ENCODE assay signal across 11 mouse cellular contexts in genomic region chr3:138306290-138306683, GRCm38 (mm10). TPM values are rescaled to one million over a fixed set of nuclear protein-coding genes. Genes with fewer than 3 reads are reported as not detected.
DNase-seq lines count a peak whose midpoint lies in the region; ATAC-seq and TF ChIP-seq lines count a peak whose summit lies in the region.
"Had no signal": no experiment of that assay in that cellular context is flagged by ENCODE, and none has a peak within 500 bp of the region (broad histone marks: within the 10 kb centered on the region; RNA-seq: fewer than 3 reads in every experiment).

No protein-coding gene starts in this region.

- H3K27me3 ChIP-seq in heart, embryonic 13.5 days (replicated peaks): no peaks in the 10 kb centered on the region
- no peaks in the 10 kb centered on the region for H3K27me3 ChIP-seq in heart, adult 2 months (ENCODE audit: control insufficient read depth, insufficient read depth, low read length)
- H3K27me3 ChIP-seq in lung, postnatal 0 days (replicated peaks; ENCODE audit: insufficient read depth, low read length): no peaks in the 10 kb centered on the region
- no peaks in the 10 kb centered on the region for H3K27me3 ChIP-seq in liver, embryonic 14.5 days (ENCODE audit: control insufficient read depth, insufficient read depth, low read length)
- H3K27me3 ChIP-seq in stomach, postnatal 0 days (ENCODE audit: control insufficient read depth, insufficient read depth, low read length): no peaks in the 10 kb centered on the region
- H3K27me3 ChIP-seq: megakaryocyte, embryonic 14.5 days had no signal

- peaks cover 29% of the 10 kb centered on the region for H3K4me1 ChIP-seq in heart, embryonic 13.5 days
- peaks cover 10% of the 10 kb centered on the region for H3K4me1 ChIP-seq in heart, adult 2 months (ENCODE audit: control insufficient read depth, insufficient read depth, low read length)
- H3K4me1 ChIP-seq in lung, postnatal 0 days (ENCODE audit: insufficient read depth, low read depth, low read length): peaks cover 7% of the 10 kb centered on the region
- peaks cover 0 to 10% of the 10 kb centered on the region in 2 experiments; a peak in 2 of 4 replicates for H3K4me1 ChIP-seq in liver, embryonic 14.5 days (replicated peaks; ENCODE audit: control insufficient read depth in 2 of 2, insufficient read depth in 2 of 2, low read length in 1 of 2)
- H3K4me1 ChIP-seq in stomach, postnatal 0 days (replicated peaks; ENCODE audit: control insufficient read depth, insufficient read depth): no peaks in the 10 kb centered on the region
- H3K4me1 ChIP-seq: megakaryocyte, embryonic 14.5 days had no signal

- TF ChIP-seq CTCF in heart, adult 2 months (IDR thresholded peaks at IDR 0.05): no peak
- no peak for TF ChIP-seq CTCF in lung, postnatal 0 days (IDR thresholded peaks at IDR 0.05)
- no peak for TF ChIP-seq CTCF in liver, embryonic 14.5 days (IDR thresholded peaks at IDR 0.05; ENCODE audit: low read depth)
- TF ChIP-seq CTCF in stomach, postnatal 0 days (IDR thresholded peaks at IDR 0.05; ENCODE audit: low read depth): no peak

- H3K27ac ChIP-seq in heart, embryonic 13.5 days (replicated peaks): no peak overlapping the region; the same call in 1 of the 2 replicates
- no peak overlapping the region for H3K27ac ChIP-seq in heart, adult 2 months
- H3K27ac ChIP-seq in lung, postnatal 0 days (ENCODE audit: low read length): no peak overlapping the region
- H3K27ac ChIP-seq in liver, embryonic 14.5 days: no peak overlapping the region
- H3K27ac ChIP-seq in stomach, postnatal 0 days (replicated peaks): no peak overlapping the region

- 0 out of 2 replicates have a peak overlapping the region, but pooled peaks have one; percentile 10 for H3K9ac ChIP-seq in heart, embryonic 13.5 days
- H3K9ac ChIP-seq in heart, adult 2 months (ENCODE audit: low read depth, low read length): no peak overlapping the region
- no peak overlapping the region for H3K9ac ChIP-seq in lung, postnatal 0 days (replicated peaks; ENCODE audit: low read depth)
- no peak overlapping the region for H3K9ac ChIP-seq in liver, embryonic 14.5 days (replicated peaks)
- no peak overlapping the region for H3K9ac ChIP-seq in stomach, postnatal 0 days (ENCODE audit: low read length)

- H3K36me3 ChIP-seq in heart, embryonic 13.5 days: no peaks in the 10 kb centered on the region
- H3K36me3 ChIP-seq in heart, adult 2 months (ENCODE audit: control insufficient read depth, insufficient read depth, low read length): no peaks in the 10 kb centered on the region
- H3K36me3 ChIP-seq in lung, postnatal 0 days (ENCODE audit: insufficient read depth, low read length): no peaks in the 10 kb centered on the region
- no peaks in the 10 kb centered on the region for H3K36me3 ChIP-seq in liver, embryonic 14.5 days (replicated peaks; ENCODE audit: control insufficient read depth, insufficient read depth, low read depth)
- H3K36me3 ChIP-seq in stomach, postnatal 0 days (ENCODE audit: control insufficient read depth, insufficient read depth, low read length): no peaks in the 10 kb centered on the region

- TF ChIP-seq POLR2A in heart, adult 2 months (IDR thresholded peaks at IDR 0.05; ENCODE audit: insufficient read depth, low read depth, low read length): no peak

- no peak for ATAC-seq in heart, embryonic 13.5 days (ENCODE audit: extremely low read depth, insufficient number of reproducible peaks, low FRiP score, low TSS enrichment)
- ATAC-seq in lung, postnatal 0 days: peak; percentile 34; the same call in 1 of the 2 replicates
- no peak for ATAC-seq in liver, embryonic 14.5 days (ENCODE audit: insufficient read depth)
- peak; percentile 43 for ATAC-seq in stomach, postnatal 0 days (ENCODE audit: low FRiP score, low TSS enrichment)

- DNase-seq in heart, adult 2 months: no peak
- peak; percentile 43 for DNase-seq in lung, postnatal 0 days (ENCODE audit: low spot score)
- DNase-seq in lung, postnatal 25 days (ENCODE audit: low spot score): no peak
- peak in 1 of 3 experiments; percentile 1 for DNase-seq in liver, embryonic 14.5 days (ENCODE audit: low read depth in 3 of 3, low spot score in 3 of 3)
- DNase-seq in stomach, postnatal 0 days (ENCODE audit: low spot score): peak; percentile 27
- no peak for DNase-seq in B cell, adult 2 months
- no peak for DNase-seq in left cerebral cortex, postnatal 14 days (ENCODE audit: low spot score in 2 of 2)
- DNase-seq: gastrocnemius, postnatal 25 days; layer of hippocampus, postnatal 36 days had no signal

- H3K9me3 ChIP-seq in heart, embryonic 13.5 days: no peaks in the 10 kb centered on the region
- H3K9me3 ChIP-seq in lung, postnatal 0 days (ENCODE audit: low read length): no peaks in the 10 kb centered on the region
- H3K9me3 ChIP-seq in liver, embryonic 14.5 days (ENCODE audit: control insufficient read depth, low read length): no peaks in the 10 kb centered on the region
- H3K9me3 ChIP-seq in stomach, postnatal 0 days (ENCODE audit: control insufficient read depth, low read length): no peaks in the 10 kb centered on the region

- no peaks in the 10 kb centered on the region for H3K79me2 ChIP-seq in heart, adult 2 months (replicated peaks; ENCODE audit: control insufficient read depth, insufficient read depth, low read length)

- WGBS in heart, embryonic 13.5 days: 42% methylated on average over 8 of the region's 8 CpGs
- WGBS in heart, adult 2 months: 58% methylated on average over 8 of the region's 8 CpGs
- WGBS in lung, postnatal 0 days: 13% methylated on average over 8 of the region's 8 CpGs
- WGBS in liver, embryonic 14.5 days (ENCODE audit: insufficient replicate concordance): 52% methylated on average over 8 of the region's 8 CpGs
- WGBS in stomach, postnatal 0 days: 9% methylated on average over 8 of the region's 8 CpGs

- H3K4me2 ChIP-seq in heart, embryonic 13.5 days: peak overlapping the region; percentile 31
- H3K4me2 ChIP-seq in lung, postnatal 0 days (replicated peaks; ENCODE audit: low read depth, low read length): no peak overlapping the region
- H3K4me2 ChIP-seq in liver, embryonic 14.5 days (ENCODE audit: low read depth): 0 out of 2 replicates have a peak overlapping the region, but pooled peaks have one; percentile 6
- H3K4me2 ChIP-seq in stomach, postnatal 0 days (replicated peaks; ENCODE audit: low read depth): peak overlapping the region; percentile 25; the same call in 1 of the 2 replicates

- no peak overlapping the region for H3K4me3 ChIP-seq in heart, embryonic 13.5 days
- H3K4me3 ChIP-seq in heart, adult 2 months: no peak overlapping the region
- H3K4me3 ChIP-seq in lung, postnatal 0 days (ENCODE audit: low read depth, low read length): no peak overlapping the region
- H3K4me3 ChIP-seq in liver, embryonic 14.5 days (ENCODE audit: insufficient read depth in 1 of 2, low read depth in 2 of 2, low read length in 2 of 2): no peak overlapping the region
- H3K4me3 ChIP-seq in stomach, postnatal 0 days (ENCODE audit: low read depth, low read length): no peak overlapping the region
- H3K4me3 ChIP-seq: megakaryocyte, embryonic 14.5 days had no signal

- TF ChIP-seq EP300 in heart, adult 2 months (IDR thresholded peaks at IDR 0.05; ENCODE audit: insufficient read depth, low read depth, low read length): no peak
- TF ChIP-seq EP300 in lung, postnatal 0 days (IDR thresholded peaks at IDR 0.05): peak; percentile 8; the same call in 1 of the 2 replicates
- TF ChIP-seq EP300 in liver, embryonic 14.5 days (IDR thresholded peaks at IDR 0.05; ENCODE audit: low read depth): no peak
- no peak for TF ChIP-seq EP300 in stomach, postnatal 0 days (optimal IDR thresholded peaks at IDR 0.05)

- intact Hi-C loops in heart, adult 2 months (cut with DNase I): no loop called here
- intact Hi-C loops in left cerebral cortex, postnatal 14 days (cut with DNase I): no loop called here

RNA-seq across cellular contexts. Expression of gene Adh6a, which starts 6.8 kb away (rescaled TPM):
- 0.08 TPM in 1 of 2 replicates, not detected in the other for polyA plus RNA-seq in heart, embryonic 13.5 days (2015; fragmentation: Nextera tagmentation; extraction: Ambion mirVana)
- not detected for total RNA-seq in heart, adult 2 months (2021)
- not detected in 2 replicates for polyA plus RNA-seq in heart, adult 2 months (2012; rRNA removed)
- polyA plus RNA-seq in lung, postnatal 0 days (2015; fragmentation: Nextera tagmentation; extraction: Ambion mirVana): 0.20 TPM in 1 of 2 replicates, not detected in the other
- not detected in 2 replicates for polyA plus RNA-seq in liver, embryonic 14.5 days (2012; rRNA removed)
- polyA plus RNA-seq in liver, embryonic 14.5 days (2014; fragmentation: Nextera tagmentation; extraction: Ambion mirVana): not detected in 2 replicates
- 32.6 and 47.0 TPM in 2 replicates for polyA plus RNA-seq in stomach, postnatal 0 days (2015; fragmentation: Nextera tagmentation; extraction: Ambion mirVana)
- not detected for total RNA-seq in left cerebral cortex, postnatal 14 days (2021)
- total RNA-seq: gastrocnemius, postnatal 25 days; layer of hippocampus, postnatal 36 days had no signal

RNA-seq across cellular contexts. Expression of gene Adh6b, which starts 35.3 kb away (rescaled TPM):
- 3.3 and 3.6 TPM in 2 replicates for polyA plus RNA-seq in heart, embryonic 13.5 days (2015; fragmentation: Nextera tagmentation; extraction: Ambion mirVana)
- 1 to 10 TPM; 1.4 to 2.0 TPM for total RNA-seq in heart, adult 2 months (2021)
- polyA plus RNA-seq in heart, adult 2 months (2012; rRNA removed): 0.18 and 0.44 TPM in 2 replicates
- polyA plus RNA-seq in lung, postnatal 0 days (2015; fragmentation: Nextera tagmentation; extraction: Ambion mirVana): 0.07 TPM in 1 of 2 replicates, not detected in the other
- 0.12 and 0.13 TPM in 2 replicates for polyA plus RNA-seq in liver, embryonic 14.5 days (2012; rRNA removed)
- polyA plus RNA-seq in liver, embryonic 14.5 days (2014; fragmentation: Nextera tagmentation; extraction: Ambion mirVana): 0.53 and 0.76 TPM in 2 replicates
- 0.74 and 0.79 TPM in 2 replicates for polyA plus RNA-seq in stomach, postnatal 0 days (2015; fragmentation: Nextera tagmentation; extraction: Ambion mirVana)
- total RNA-seq in left cerebral cortex, postnatal 14 days (2021): under 1 TPM in 1 of 2 experiments, not detected in 1; 0.25 TPM
- total RNA-seq: gastrocnemius, postnatal 25 days; layer of hippocampus, postnatal 36 days had no signal

RNA-seq across cellular contexts. Expression of gene Adh1, which starts 45.5 kb away (rescaled TPM):
- 13.5 and 13.6 TPM in 2 replicates for polyA plus RNA-seq in heart, embryonic 13.5 days (2015; fragmentation: Nextera tagmentation; extraction: Ambion mirVana)
- 10 to 100 TPM; 27.5 to 34.3 TPM for total RNA-seq in heart, adult 2 months (2021)
- 26.1 and 29.7 TPM in 2 replicates for polyA plus RNA-seq in heart, adult 2 months (2012; rRNA removed)
- 801 and 895 TPM in 2 replicates for polyA plus RNA-seq in lung, postnatal 0 days (2015; fragmentation: Nextera tagmentation; extraction: Ambion mirVana)
- 3.8 and 4.0 TPM in 2 replicates for polyA plus RNA-seq in liver, embryonic 14.5 days (2012; rRNA removed)
- polyA plus RNA-seq in liver, embryonic 14.5 days (2014; fragmentation: Nextera tagmentation; extraction: Ambion mirVana): 8.4 and 10.6 TPM in 2 replicates
- polyA plus RNA-seq in stomach, postnatal 0 days (2015; fragmentation: Nextera tagmentation; extraction: Ambion mirVana): 134 and 155 TPM in 2 replicates
- total RNA-seq in left cerebral cortex, postnatal 14 days (2021): under 1 TPM; 0.64 to 0.89 TPM

Comparison
In these comparisons a context has a peak if more than half of its experiments do, and no peak if none do; other contexts are left out.
1. DNase-seq: peak in lung, postnatal 0 days (single experiment) and stomach, postnatal 0 days (single experiment); none in heart, adult 2 months (0 of 2), lung, postnatal 25 days (single experiment), B cell, adult 2 months (0 of 2) and left cerebral cortex, postnatal 14 days (0 of 2).
2. ATAC-seq: peak in lung, postnatal 0 days (single experiment) and stomach, postnatal 0 days (single experiment); none in heart, embryonic 13.5 days (single experiment) and liver, embryonic 14.5 days (single experiment).
3. RNA of gene Adh6a, which starts 6.8 kb away (polyA plus RNA-seq): 32.6 to 47.0 TPM in stomach, postnatal 0 days; 0.20 TPM in lung, postnatal 0 days, 0.08 TPM in heart, embryonic 13.5 days, not detected in heart, adult 2 months and not detected in liver, embryonic 14.5 days; every median in the first group is over 10 times any median in the second.